Mouse (Mus musculus) neural tube, embryonic 10.5 days (tissue): ENCODE data around the gene Renbp.

Experiments used
- DNase-seq: peaks from one replicate; pipeline ENCODE4 v3.0.0-alpha.2; 2017; ENCODE audit warnings: low spot score; ENCODE audit errors: extremely low spot score

The Renbp gene

GRCm38 (mm10) chrX:73930402-73931062 is at the start of gene Renbp:
Gene Renbp, minus strand, starts transcription at chrX:73930850.
- peak; percentile 26 for DNase-seq

DNA sequence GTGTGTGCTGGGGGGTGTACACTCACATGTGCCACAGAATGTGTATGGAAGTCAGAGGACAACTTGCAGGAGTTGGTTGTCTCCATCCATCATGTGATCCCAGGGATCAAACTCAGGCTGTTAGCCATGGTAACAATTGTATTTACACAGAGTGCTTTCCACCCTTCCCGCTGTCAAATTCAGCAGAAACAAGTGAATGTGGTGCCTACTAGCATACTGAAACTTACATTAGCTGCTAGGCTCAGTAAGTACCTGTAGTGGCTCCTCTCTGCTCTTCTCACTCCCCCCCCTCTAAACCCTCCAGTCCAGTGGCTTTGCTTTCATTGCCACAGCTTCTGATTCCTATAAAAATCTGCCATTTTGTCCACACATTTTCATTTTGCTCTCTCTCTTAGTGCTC is 47.1 kb upstream of the Renbp start:
- no peak for DNase-seq

- DNase-seq: no peak
Observed at GRCm38 (mm10) chrX:73976283-73976682, 45.6 kb upstream of the Renbp start.

DNA sequence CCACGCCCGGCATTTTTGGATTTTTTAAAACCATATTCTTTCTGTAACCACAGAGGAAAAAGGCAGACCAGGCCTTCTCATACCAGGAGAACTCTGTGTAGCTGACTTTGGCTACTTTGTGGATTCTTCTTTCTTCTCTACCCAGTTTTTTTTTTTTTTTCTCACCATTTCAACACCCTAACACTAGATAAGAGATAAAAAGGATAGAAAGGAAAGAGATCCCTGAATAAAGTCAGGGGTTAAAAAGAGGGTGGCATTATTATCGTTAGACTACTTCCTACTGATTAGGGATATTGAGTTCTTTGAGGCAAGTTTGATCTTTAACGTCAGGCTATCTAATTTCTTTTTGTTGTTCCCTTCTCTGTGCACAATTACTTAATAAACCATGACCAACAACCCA is 42.1 kb upstream of the Renbp start:
- DNase-seq: no peak

DNA sequence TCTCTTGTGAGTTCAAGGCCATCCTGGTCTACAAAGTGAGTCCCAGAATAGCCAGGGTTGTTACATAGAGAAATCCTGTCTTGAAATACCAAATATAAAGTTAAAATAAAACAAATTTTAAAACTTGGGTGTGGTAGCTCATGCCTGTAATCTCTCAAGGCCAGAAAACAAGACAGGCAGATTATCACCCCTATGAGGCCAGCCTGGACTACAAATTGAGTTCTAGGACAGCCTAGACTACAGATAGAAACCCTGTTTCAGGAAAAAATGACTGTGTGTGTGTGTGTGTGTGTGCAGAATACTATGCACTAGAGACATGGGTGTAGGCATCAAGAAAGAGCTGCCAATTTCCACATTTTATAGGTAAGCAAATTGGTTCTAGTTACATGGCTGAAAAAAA is 40.1 kb upstream of the Renbp start:
- DNase-seq: no peak

GRCm38 (mm10) chrX:73969729-73970128 is 39.1 kb upstream of the Renbp start:
- DNase-seq: no peak

DNA sequence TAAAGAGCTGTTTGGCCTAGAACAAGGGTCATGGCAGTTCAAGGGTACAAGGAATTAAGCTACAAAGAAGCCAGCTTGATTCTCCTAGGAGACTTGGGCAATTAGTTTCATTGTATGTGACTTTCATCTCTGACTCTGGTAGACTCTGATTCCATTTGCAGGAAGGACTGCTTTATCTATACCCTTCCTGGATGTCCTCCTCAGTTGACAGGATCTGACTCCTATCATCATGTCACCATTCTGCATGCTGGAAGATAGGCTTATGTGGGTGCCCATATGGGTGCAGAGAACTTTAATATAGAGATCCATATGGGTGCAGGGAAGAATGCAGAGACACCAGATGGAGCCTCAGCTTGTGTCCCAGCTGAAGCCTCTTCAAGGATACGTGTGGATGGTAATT is 38.5 kb upstream of the Renbp start:
- no peak for DNase-seq

- DNase-seq: peak; percentile 86
Observed at GRCm38 (mm10) chrX:73967177-73968075, 36.8 kb upstream of the Renbp start.

GRCm38 (mm10) chrX:73966248-73967176 is 35.9 kb upstream of the Renbp start, which contains the start of gene Hcfc1:
Gene Hcfc1, minus strand, starts transcription at chrX:73966357.
- peak; percentile 82 for DNase-seq

GRCm38 (mm10) chrX:73965307-73965706 is 34.7 kb upstream of the Renbp start:
- DNase-seq: no peak

DNA sequence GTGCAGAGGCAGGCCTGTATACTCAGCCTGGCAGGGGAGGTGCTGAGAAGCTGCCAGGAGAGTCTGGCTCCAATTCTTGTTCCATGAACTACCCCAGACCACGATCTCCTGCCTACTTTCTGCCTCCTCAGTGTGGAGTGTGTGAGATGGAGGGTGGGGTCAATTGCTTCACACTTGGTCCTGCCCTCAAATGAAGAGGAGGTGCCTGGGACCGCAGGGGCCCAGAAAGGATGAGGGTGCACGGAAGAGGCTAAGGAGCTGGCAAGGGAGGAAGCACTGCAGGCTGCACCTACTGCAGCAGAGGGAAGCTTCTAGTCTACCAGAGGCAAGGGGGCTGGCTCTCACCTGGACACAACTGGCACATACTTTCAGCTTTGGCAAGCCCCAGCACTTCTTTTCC is 33.7 kb upstream of the Renbp start:
- no peak for DNase-seq

GRCm38 (mm10) chrX:73954988-73955387 is 24.3 kb upstream of the Renbp start:
- DNase-seq: no peak

DNA sequence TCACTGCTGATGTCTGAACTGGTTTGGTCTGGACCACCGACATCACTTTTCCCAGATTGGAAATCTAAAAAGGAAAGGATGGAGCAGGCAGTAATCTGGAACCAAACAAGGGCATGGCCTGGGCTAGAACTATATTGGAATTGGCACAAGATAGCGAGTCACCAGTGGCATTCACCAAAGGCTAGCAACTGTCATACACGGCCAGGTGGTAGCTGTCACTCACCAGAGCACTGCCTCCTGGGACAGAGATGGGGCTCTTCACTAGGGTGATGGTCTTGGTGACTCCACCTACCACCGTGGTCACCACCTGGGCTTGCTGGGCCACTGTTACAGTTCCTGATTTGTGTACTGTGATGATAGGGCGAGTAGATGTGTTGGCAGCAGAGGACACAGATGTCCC is 22.0 kb upstream of the Renbp start:
- no peak for DNase-seq

GRCm38 (mm10) chrX:73949341-73949740 is 18.7 kb upstream of the Renbp start:
- no peak for DNase-seq

DNA sequence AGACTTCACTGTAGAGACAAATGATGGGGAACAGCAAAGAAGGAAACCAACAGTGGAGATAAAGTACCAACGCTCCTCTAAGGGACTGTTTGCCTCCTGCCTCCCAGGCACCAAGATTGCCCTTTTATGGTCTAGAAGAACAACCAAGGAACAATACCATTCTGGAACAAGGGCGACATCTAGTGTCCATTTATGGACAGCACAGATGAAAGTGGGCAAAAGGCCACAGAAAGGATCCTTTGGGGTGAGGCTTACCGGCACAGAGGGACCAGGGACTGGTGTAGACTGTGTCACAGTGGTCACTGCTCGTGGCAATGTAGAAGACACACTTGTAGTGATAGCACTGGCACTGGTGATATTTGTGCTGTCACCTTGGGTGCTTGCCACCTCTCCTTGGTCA is 18.0 kb upstream of the Renbp start:
- peak; percentile 46 for DNase-seq

DNA sequence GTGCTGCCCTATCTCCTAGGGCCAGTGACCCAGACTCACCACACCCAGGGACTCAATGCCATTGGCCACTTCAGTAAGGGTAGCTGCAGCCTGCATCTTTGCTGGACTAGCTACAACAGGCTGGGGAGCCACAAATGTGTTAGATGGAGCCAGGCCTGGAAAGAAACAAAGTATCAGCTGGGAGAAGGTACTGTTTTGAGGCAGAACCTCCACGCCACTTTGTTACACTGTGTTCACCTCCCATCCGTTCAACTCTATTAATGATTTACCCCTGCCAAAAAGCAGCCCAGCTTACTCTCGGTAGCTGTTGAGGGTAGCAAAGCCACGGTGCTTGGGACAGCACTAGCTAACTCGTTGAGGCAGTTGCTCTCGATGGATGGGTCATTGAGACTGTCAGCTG is 16.2 kb upstream of the Renbp start:
- no peak for DNase-seq

DNA sequence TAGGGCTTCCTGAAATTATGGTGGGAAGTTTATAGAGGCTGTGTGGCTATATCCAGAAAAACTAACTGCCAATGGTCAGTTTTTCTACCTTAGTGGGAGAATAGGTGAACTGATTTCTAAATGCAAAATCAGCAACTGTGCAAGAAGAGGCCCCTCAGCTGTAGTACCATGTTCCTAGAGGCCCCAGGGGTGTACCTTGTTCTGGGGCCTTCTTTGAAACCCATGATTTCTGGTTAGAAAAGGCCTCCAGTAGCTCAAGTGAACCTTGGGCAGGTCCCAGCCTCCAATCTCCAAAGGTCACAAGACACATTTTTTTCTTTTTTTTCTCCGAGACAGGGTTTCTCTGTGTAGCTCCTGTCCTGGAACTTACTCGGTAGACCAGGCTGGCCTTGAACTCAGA is 11.6 kb upstream of the Renbp start:
- DNase-seq: no peak

- DNase-seq: no peak
Observed at GRCm38 (mm10) chrX:73941860-73942259, 11.2 kb upstream of the Renbp start.

DNA sequence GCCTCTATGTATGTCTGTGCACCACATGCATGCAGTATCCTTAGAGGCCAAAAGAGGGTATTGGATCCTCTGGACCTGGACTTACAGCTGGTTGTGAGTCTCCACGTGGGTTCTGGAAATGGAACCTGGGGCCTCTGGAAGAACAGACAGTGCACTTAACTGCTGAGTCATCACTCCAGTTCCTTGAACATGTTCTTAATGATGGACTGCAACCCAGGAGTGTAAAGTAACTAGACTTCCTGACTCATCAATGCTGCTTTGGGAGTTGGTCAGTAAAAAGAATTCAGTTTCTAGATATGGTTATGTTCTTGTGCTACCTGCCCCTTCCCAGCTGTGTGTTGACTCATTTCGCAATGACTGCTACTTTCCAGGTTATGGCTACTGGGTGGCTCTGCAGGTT is 1.2 kb upstream of the Renbp start:
- no peak for DNase-seq

- DNase-seq: no peak
Observed at GRCm38 (mm10) chrX:73922550-73922882, 8.1 kb downstream of the Renbp start.

GRCm38 (mm10) chrX:73921823-73922549 is 8.7 kb downstream of the Renbp start, which contains the start of the genes Arhgap4 and Naa10:
Gene Arhgap4, minus strand, starts transcription at chrX:73921870.
Gene Naa10, minus strand, starts transcription at chrX:73921944.
- peak; percentile 78 for DNase-seq
